Mouse (Mus musculus): ENCODE results near the gene Ak2.

DNA sequence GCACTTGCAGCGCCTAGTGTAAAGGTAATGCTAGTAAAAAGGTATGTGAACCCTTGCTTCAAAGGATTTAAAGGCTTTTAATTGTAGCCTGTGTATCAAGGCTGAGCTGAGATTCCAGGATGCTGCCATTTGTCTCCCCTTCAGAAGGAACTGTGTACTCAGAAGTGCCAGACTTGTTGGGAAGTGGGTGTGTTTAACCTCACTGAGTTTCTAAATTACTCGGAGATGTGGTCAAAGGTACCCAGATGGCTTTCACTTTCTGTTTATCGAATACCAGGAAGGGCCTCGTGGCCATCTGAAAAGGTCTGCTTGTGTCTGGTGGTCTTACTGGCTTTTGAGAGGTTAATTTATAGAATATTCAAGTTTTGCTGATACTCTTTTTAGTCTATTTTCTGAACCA, 68.2 kb downstream of the Ak2 start:
- TF ChIP-seq POLR2A (IDR thresholded peaks at IDR 0.05; ENCODE audit: control insufficient read depth in 1 of 2, insufficient read depth in 1 of 2, low read depth in 1 of 2, low read length in 2 of 2, poor library complexity in 1 of 2) (no peak), CTCF (IDR thresholded peaks at IDR 0.05 in 2 of 3, conservative IDR thresholded peaks at IDR 0.05 in 1 of 3; ENCODE audit: control insufficient read depth in 1 of 3, insufficient read depth in 1 of 3, low read depth in 2 of 3, low read length in 3 of 3, poor library complexity in 1 of 3, severe bottlenecking in 1 of 3) (no peak), ETS1 (IDR thresholded peaks at IDR 0.05; ENCODE audit: low read depth, low read length) (peak; percentile 30; the same call in 1 of the 2 replicates), POLR2AphosphoS2 (IDR thresholded peaks at IDR 0.05; ENCODE audit: low read length) (no peak)

Data from MEL (cell line).